Mouse (Mus musculus): Measurements from ENCODE around the gene Gm13090. TPM values are rescaled to one million over a fixed set of nuclear protein-coding genes. Genes with fewer than 3 reads are reported as not detected.

Gene Gm13090
- polyA plus RNA-seq, 1 experiment from 2014 or later = not detected

DNA sequence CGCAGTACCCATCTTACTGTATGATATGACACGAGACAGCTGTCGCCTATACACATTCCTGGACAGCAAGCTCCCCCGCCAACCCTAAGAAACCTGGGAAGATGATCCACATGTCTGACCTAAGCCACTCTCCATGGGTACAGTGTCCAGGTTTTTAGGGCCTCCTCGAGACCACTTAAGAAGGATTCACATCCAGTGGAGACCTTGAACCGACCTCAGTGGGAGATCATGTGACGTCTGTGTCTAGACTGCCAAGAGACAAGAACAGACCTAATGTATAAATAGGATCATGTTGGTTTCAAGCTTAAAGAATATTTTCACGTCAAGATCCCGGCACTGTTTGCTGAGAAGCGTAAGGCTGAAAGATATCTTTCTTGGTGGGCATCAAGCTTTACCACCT is 14.8 kb downstream of the Gm13090 start:
- Histone ChIP-seq H3K4me1 (peaks cover 31% of the 10 kb centered on the region; the same call in 1 of the 2 replicates), H3K36me3 (peaks cover 4% of the 10 kb centered on the region; the same call in 1 of the 2 replicates), H3K4me2 (replicated peaks) (no peak overlapping the region), H3K9ac (no peak overlapping the region), H3K9me3 (no peaks in the 10 kb centered on the region), H3K4me3 (no peak overlapping the region), H3K27ac (no peak overlapping the region), H3K27me3 (replicated peaks) (no peaks in the 10 kb centered on the region)
- WGBS = 90% methylated on average over 10 of the region's 10 CpGs
- ATAC-seq (ENCODE audit: low FRiP score, low read depth) = no peak

DNA sequence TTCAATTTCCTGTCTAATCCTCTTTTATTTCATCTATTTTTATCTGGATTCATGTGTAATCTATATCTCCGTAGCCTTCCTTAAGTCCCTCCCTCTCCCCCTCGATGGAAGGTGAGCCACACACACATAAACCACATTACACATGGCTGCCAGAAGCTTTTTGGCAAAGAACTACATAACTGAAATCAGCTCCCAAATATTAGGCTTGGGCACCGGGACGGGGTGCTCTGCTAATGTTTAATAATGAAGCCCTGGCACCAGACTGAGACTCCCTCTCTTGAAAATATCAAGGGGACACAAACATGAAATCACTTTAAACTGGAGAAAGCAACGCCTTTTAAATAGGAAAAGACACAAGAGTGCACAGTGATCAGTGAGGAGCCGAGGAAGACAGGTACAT is 16.5 kb downstream of the Gm13090 start:
- Histone ChIP-seq H3K4me3 (no peak overlapping the region), H3K4me1 (peaks cover 31% of the 10 kb centered on the region; the same call in 1 of the 2 replicates), H3K9ac (no peak overlapping the region), H3K4me2 (replicated peaks) (peak overlapping the region; percentile 93), H3K36me3 (peaks cover 4% of the 10 kb centered on the region; the same call in 1 of the 2 replicates), H3K27ac (no peak overlapping the region), H3K9me3 (no peaks in the 10 kb centered on the region), H3K27me3 (replicated peaks) (no peaks in the 10 kb centered on the region)
- no peak for ATAC-seq (ENCODE audit: low FRiP score, low read depth)
- WGBS = 85% methylated on average over 6 of the region's 6 CpGs

DNA sequence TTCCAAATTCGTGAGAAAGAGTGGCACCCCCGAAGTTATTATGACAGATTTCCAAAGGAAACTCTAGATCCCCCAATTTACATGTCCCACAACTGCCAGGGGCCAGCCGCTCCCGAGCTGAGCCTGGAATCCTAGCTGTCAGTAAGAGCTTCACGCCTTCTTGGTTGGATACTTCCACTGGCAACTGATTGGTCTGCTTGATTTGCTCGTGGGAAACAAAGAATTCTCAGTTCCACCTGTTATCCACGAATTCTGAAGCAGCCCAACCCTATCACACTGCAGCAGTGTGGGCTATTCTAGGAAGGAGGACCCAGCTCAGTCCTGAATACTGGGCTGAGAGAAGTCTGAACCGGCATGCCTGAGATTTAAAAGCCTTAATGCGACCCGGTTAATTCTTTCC is 17.1 kb downstream of the Gm13090 start:
- no peak for ATAC-seq (ENCODE audit: low FRiP score, low read depth)
- peak overlapping the region; percentile 93 for H3K4me2 ChIP-seq (replicated peaks)
- peak overlapping the region; percentile 96; the same call in 1 of the 2 replicates for H3K9ac ChIP-seq
- 30% methylated on average over 10 of the region's 10 CpGs for WGBS
- H3K27me3 ChIP-seq (replicated peaks) = no peaks in the 10 kb centered on the region
- no peak overlapping the region for H3K27ac ChIP-seq
- peaks cover 4% of the 10 kb centered on the region; the same call in 1 of the 2 replicates for H3K36me3 ChIP-seq
- H3K9me3 ChIP-seq = no peaks in the 10 kb centered on the region
- peak overlapping the region; percentile 86 for H3K4me3 ChIP-seq
- peaks cover 31% of the 10 kb centered on the region; the same call in 1 of the 2 replicates for H3K4me1 ChIP-seq

DNA sequence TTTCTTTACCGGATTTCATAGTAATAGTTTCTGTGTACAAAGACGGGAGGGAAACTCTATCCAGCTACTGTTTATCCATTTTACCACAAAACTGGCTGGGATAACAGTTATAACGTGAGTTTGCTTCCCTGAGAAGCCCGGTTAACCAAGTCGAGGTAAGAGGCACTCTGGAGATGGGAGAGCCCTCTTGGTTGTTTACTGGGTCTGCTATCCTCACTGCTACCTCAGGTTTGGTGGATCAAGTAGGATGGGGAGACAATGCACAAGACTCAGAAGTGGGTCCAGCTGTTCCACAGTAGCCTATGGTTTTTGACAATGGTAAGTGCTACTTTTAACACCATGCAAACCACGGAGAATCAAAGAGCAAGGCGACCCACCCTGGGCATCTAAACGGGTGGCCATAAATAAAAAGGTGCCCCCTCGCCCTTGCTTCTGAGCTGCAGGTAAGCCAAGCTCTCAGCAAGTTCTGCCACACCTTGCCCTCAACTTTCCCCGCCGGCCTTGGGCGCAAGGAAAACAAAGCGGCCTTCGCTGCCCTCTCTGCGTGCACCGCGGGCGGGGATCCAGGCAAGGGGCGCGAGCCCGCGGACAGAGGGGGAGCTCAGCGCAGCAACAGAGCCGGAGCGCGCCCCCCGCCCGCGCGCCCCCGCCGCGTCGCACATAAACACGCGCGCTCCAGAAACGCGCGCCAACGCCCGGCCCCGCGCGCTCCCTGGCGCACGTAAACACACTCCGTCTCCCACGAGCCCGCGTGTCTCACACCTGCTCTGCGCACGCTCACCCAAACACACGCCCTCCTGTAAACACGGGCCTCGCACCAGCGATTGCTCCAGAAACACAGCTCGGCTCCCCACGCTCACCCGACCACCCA is 18.0 kb downstream of the Gm13090 start:
- ATAC-seq (ENCODE audit: low FRiP score, low read depth) = peak; percentile 30
- no peaks in the 10 kb centered on the region for H3K27me3 ChIP-seq (replicated peaks)
- peaks cover 27% of the 10 kb centered on the region; the same call in 1 of the 2 replicates for H3K4me1 ChIP-seq
- H3K27ac ChIP-seq = peak overlapping the region; percentile 90
- WGBS = 4% methylated on average over 60 of the region's 60 CpGs
- H3K4me2 ChIP-seq (replicated peaks) = peak overlapping the region; percentile 93
- peak overlapping the region; percentile 86 for H3K4me3 ChIP-seq
- H3K9ac ChIP-seq = peak overlapping the region; percentile 96
- no peaks in the 10 kb centered on the region for H3K9me3 ChIP-seq
- H3K36me3 ChIP-seq = no peaks in the 10 kb centered on the region

DNA sequence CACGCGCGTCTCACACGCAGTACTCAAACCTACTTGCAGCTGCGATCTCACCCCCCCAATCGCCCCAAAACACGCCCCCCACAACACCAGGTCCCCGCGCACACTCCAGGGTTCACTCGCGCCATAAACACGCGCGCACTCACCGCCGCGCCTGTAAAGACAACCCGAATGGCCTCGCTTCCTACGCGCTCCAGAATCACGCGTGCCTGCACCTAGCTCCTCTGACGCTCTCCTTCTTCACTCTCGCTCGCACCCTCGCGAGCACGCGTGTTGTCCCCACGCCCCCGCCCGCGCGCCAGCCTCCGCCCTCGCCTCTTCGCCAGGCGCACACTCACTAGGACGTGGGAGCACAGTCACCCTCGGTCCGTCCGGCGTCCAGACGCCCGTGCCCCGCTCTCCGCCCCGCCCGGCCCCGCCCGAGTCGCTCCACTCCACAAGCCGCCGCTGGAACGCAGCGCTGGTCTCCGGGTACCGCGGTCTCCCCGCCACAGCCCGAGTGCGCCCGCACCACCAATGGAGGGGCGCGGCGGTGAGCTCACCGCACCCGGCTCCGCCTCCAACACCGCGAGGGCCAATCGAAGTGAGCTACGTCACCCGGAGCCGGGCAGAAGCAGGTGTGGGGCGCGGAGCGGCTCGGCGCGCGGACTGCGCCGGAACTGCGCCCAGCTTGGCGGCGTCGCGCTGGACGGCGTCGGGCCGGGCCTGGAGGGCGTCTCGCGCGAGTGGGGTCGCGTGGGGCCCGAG is 18.8 kb downstream of the Gm13090 start:
- no peaks in the 10 kb centered on the region for H3K27me3 ChIP-seq (replicated peaks)
- H3K27ac ChIP-seq = peak overlapping the region; percentile 90
- H3K36me3 ChIP-seq = no peaks in the 10 kb centered on the region
- no peaks in the 10 kb centered on the region for H3K9me3 ChIP-seq
- peak overlapping the region; percentile 93 for H3K4me2 ChIP-seq (replicated peaks)
- under 1% methylated on average over 101 of the region's 101 CpGs for WGBS
- peak overlapping the region; percentile 86 for H3K4me3 ChIP-seq
- peaks cover 25% of the 10 kb centered on the region; the same call in 1 of the 2 replicates for H3K4me1 ChIP-seq
- ATAC-seq (ENCODE audit: low FRiP score, low read depth) = peak; percentile 97
- peak overlapping the region; percentile 96 for H3K9ac ChIP-seq

DNA sequence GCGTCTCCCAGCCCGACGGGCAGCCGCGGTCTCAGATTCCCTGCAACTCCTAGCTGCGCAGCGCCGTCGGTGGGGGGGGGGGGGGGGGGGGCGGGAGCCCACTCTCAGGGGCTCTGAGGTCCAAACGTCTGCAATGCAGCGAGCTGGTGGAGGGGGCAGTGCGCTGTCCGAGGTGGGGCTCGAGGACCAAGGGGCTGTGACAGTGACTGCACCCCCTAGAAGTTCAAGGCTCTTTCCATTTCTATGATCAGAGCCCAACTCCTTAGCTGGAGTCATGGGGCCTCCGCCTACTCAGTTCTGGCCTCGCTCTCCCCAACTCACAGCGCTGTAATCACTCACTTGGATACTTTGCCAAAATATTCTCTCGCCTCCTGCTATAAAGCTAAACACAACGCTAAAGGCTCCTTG is 19.5 kb downstream of the Gm13090 start:
- peak overlapping the region; percentile 90 for H3K27ac ChIP-seq
- H3K27me3 ChIP-seq (replicated peaks) = no peaks in the 10 kb centered on the region
- H3K36me3 ChIP-seq = no peaks in the 10 kb centered on the region
- ATAC-seq (ENCODE audit: low FRiP score, low read depth) = peak; percentile 55; the same call in 1 of the 2 replicates
- 6% methylated on average over 10 of the region's 20 CpGs for WGBS
- peak overlapping the region; percentile 86 for H3K4me3 ChIP-seq
- peaks cover 22% of the 10 kb centered on the region; the same call in 1 of the 2 replicates for H3K4me1 ChIP-seq
- peak overlapping the region; percentile 93 for H3K4me2 ChIP-seq (replicated peaks)
- no peaks in the 10 kb centered on the region for H3K9me3 ChIP-seq
- H3K9ac ChIP-seq = peak overlapping the region; percentile 96

DNA sequence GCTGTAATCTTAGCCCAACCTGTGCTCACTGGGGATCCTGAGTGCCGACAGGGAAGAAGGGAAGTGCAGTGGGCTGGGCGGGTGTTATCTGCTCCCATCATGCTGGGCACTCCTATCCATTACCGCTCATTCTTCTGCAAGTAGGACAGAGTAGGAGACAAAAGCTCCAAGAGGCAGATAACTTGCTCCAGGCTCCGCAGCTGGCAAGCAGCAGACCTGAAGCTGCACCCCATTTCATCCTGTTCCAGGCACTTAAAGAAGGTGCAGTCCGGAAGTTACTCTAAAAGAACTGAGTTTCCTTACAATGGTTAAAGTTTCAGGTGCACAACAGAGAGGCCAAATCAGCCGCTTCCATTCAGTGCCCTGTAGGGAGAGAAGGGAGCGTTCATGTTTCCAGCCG is 21.9 kb downstream of the Gm13090 start:
- H3K4me1 ChIP-seq = peaks cover 11% of the 10 kb centered on the region; the same call in 1 of the 2 replicates
- no peak overlapping the region for H3K4me3 ChIP-seq
- no peak for ATAC-seq (ENCODE audit: low FRiP score, low read depth)
- H3K9ac ChIP-seq = no peak overlapping the region
- H3K9me3 ChIP-seq = no peaks in the 10 kb centered on the region
- H3K27me3 ChIP-seq (replicated peaks) = no peaks in the 10 kb centered on the region
- 47% methylated on average over 8 of the region's 8 CpGs for WGBS
- no peak overlapping the region for H3K27ac ChIP-seq
- no peak overlapping the region for H3K4me2 ChIP-seq (replicated peaks)
- H3K36me3 ChIP-seq = 0 out of 2 replicates have a peak, but pooled peaks cover 2% of the 10 kb centered on the region

DNA sequence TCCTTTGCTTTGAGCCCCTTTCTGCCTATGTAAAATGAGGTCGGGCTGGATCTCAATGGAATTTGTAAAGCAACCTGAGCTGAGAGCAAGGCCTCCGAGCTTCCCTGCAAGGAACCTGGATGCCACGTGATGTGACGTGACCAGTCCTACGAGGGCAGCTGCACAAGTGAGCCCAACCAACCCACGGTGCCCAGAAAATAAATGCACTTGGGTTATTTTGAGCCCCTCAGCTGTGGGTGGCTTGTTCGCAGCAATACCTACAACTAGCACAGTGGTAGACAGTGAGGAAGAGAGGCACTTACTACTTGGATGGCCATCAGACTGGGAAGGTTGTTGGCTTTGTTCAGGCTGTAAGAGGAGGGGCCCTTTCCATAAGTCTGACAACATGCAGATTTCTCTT is 25.2 kb downstream of the Gm13090 start:
- Histone ChIP-seq H3K9ac (no peak overlapping the region), H3K4me1 (no peaks in the 10 kb centered on the region), H3K4me3 (no peak overlapping the region), H3K36me3 (peaks cover 6% of the 10 kb centered on the region; the same call in 1 of the 2 replicates), H3K4me2 (replicated peaks) (no peak overlapping the region), H3K9me3 (no peaks in the 10 kb centered on the region), H3K27ac (no peak overlapping the region), H3K27me3 (replicated peaks) (no peaks in the 10 kb centered on the region)
- no peak for ATAC-seq (ENCODE audit: low FRiP score, low read depth)
- 90% methylated on average over 7 of the region's 7 CpGs for WGBS

DNA sequence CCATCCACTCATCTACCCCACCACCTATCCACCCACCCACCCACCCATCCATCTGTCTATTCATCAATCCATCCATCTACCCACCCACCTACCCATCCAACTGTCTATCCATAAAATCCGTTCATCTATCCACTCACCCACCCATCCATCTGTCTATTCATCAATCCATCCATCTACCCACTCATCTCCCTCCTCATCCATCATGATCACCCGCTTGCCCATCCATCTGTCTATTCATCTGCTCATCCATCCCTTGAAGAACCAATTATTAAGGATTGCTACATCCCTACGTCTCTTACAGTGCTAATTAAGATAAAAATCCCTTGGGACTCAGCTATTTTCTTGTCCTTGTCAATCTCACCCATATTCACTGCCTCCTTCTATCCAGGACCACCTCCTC is 29.5 kb downstream of the Gm13090 start:
- Histone ChIP-seq H3K9ac (no peak overlapping the region), H3K36me3 (peaks cover 44% of the 10 kb centered on the region), H3K4me2 (replicated peaks) (no peak overlapping the region), H3K27me3 (replicated peaks) (no peaks in the 10 kb centered on the region), H3K27ac (no peak overlapping the region), H3K4me1 (no peaks in the 10 kb centered on the region), H3K9me3 (no peaks in the 10 kb centered on the region), H3K4me3 (no peak overlapping the region)
- ATAC-seq (ENCODE audit: low FRiP score, low read depth) = no peak
- 86% methylated on average over 3 of the region's 3 CpGs for WGBS

DNA sequence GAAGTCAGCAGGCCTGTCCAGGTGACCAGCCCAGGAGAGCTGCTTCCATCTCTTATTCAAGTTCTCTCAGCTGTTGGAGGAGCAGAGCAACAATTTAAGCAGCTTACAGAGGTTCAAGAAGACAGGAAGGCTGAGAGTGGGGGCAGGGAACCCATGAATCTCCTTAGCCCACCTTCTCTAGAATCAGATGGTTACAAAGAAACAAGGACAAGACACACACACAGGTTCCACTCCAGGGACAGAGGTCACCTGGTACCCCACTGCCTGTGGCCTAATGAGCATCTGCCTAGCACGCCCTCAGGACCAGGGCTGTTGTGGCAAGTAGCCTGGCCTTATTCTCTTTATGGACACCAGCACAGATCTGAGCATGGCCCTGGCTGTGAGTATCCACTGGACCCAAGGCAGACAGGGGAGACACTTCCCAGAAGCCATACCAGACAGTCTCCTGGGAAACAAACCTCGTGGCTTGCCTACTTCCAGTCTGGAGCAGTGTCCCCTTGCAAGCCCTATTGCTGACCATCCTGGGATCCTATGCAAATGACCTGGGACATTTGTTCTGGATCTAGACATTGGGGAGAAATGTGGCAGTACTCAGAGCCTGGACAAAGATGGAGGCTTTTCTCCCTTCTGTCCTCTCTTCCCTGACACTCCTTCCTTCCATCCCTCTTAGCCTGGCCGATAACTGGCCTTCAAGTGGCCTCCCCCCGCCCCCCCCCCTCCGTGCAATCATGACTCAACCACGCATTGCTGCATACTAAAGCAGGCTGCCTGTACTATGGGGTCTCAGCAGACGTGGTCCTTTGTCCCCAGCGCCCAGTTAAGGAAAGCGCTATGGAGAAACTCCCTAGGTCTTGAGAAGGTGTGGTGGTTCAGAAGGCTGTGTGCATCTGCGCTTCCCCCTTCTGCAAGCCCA is 38.5 kb downstream of the Gm13090 start:
- peak; percentile 61 for ATAC-seq (ENCODE audit: low FRiP score, low read depth)
- Histone ChIP-seq H3K27ac (peak overlapping the region; percentile 96), H3K9me3 (no peaks in the 10 kb centered on the region), H3K4me3 (peak overlapping the region; percentile 53), H3K4me1 (peaks cover 46% of the 10 kb centered on the region), H3K27me3 (replicated peaks) (peaks cover 2% of the 10 kb centered on the region; the same call in 1 of the 2 replicates), H3K9ac (peak overlapping the region; percentile 89), H3K4me2 (replicated peaks) (peak overlapping the region; percentile 74), H3K36me3 (peaks cover 31% of the 10 kb centered on the region)
- 6% methylated on average over 10 of the region's 10 CpGs for WGBS
